Mouse (Mus musculus) MEL (cell line): Measurements from ENCODE around the gene Cnot8. TPM values are rescaled to one million over a fixed set of nuclear protein-coding genes. Genes with fewer than 3 reads are reported as not detected.

ENCODE experiments used
- DNase-seq: peaks from one replicate; pipeline ENCODE4 v3.0.0; 2011; ENCODE audit warnings: low read depth, low spot score
- H3K27ac ChIP-seq: 2 replicates; pipeline ENCODE4 v1.5.1; 2012; ENCODE audit warnings: low read depth, mild to moderate bottlenecking, control low read depth, low read length, moderate library complexity; ENCODE audit not compliant: control insufficient read depth
- H3K27me3 ChIP-seq, 2 experiments: fragments of 150-350 bp in 1 of 2; sonication (generic) in 1 of 2; 2 replicates each; pipeline ENCODE4 v1.6.1; 2012; ENCODE audit warnings: low read length in 2 of 2, mild to moderate bottlenecking in 2 of 2, improper control_type of control experiment in 1 of 2, moderate library complexity in 1 of 2; ENCODE audit not compliant: insufficient read depth in 2 of 2, control insufficient read depth in 1 of 2
- H3K36me3 ChIP-seq, 2 experiments: 2 replicates each; pipeline ENCODE4 v1.6.1; 2012 to 2014; ENCODE audit warnings: low read length in 2 of 2, improper control_type of control experiment in 1 of 2, inconsistent platforms in 1 of 2, mild to moderate bottlenecking in 1 of 2; ENCODE audit not compliant: insufficient read depth in 2 of 2, control insufficient read depth in 1 of 2
- H3K4me1 ChIP-seq, 2 experiments: fragments of 150-350 bp in 1 of 2; sonication (generic) in 1 of 2; 2 replicates each; pipeline ENCODE4 v1.6.1; 2012; ENCODE audit warnings: low read length in 2 of 2, improper control_type of control experiment in 1 of 2, mild to moderate bottlenecking in 1 of 2; ENCODE audit not compliant: insufficient read depth in 2 of 2, control insufficient read depth in 1 of 2
- H3K4me3 ChIP-seq, 2 experiments: fragments of 150-350 bp in 1 of 2; sonication (generic) in 1 of 2; 2 replicates each; pipeline ENCODE4 v1.5.1; 2012; ENCODE audit warnings: low read depth in 2 of 2, low read length in 2 of 2, mild to moderate bottlenecking in 2 of 2, moderate library complexity in 2 of 2, control low read depth in 1 of 2, improper control_type of control experiment in 1 of 2; ENCODE audit not compliant: control insufficient read depth in 1 of 2, insufficient read depth in 1 of 2
- H3K79me2 ChIP-seq: 2 replicates; pipeline ENCODE4 v1.6.1; 2012; ENCODE audit warnings: mild to moderate bottlenecking, low read length, moderate library complexity; ENCODE audit not compliant: control insufficient read depth, poor library complexity, insufficient read depth
- H3K9ac ChIP-seq: 2 replicates; pipeline ENCODE4 v1.6.1; 2012; ENCODE audit warnings: low read depth, mild to moderate bottlenecking, control low read depth, low read length, moderate library complexity; ENCODE audit not compliant: control insufficient read depth, poor library complexity, severe bottlenecking
- H3K9me3 ChIP-seq: fragments of 150-350 bp; sonication (generic); replicated peaks from 2 replicates; pipeline ENCODE4 v1.6.1; 2012; ENCODE audit warnings: mild to moderate bottlenecking, low read length, improper control_type of control experiment, moderate library complexity; ENCODE audit not compliant: insufficient read depth
- BHLHE40 ChIP-seq: IDR thresholded peaks from 2 replicates; pipeline ENCODE4 v1.6.1; 2012; ENCODE audit warnings: low read depth, mild to moderate bottlenecking, inconsistent platforms, low read length, improper control_type of control experiment, borderline replicate concordance
- CHD2 ChIP-seq: IDR thresholded peaks from 2 replicates; pipeline ENCODE4 v1.6.1; 2011; ENCODE audit warnings: low read length, improper control_type of control experiment
- CTCF ChIP-seq, 3 experiments: IDR thresholded peaks in 2 of 3; conservative IDR thresholded peaks in 1 of 3; 2 replicates each; pipeline ENCODE4 v1.5.1; 2011 to 2012; ENCODE audit warnings: low read length in 3 of 3, low read depth in 2 of 3, mild to moderate bottlenecking in 2 of 3, improper control_type of control experiment in 1 of 3, inconsistent platforms in 1 of 3, mixed read lengths in 1 of 3, moderate library complexity in 1 of 3; ENCODE audit not compliant: control insufficient read depth in 1 of 3, insufficient read depth in 1 of 3, poor library complexity in 1 of 3, severe bottlenecking in 1 of 3
- E2F4 ChIP-seq: IDR thresholded peaks from 2 replicates; pipeline ENCODE4 v1.6.1; 2011; ENCODE audit warnings: low read depth, low read length, improper control_type of control experiment, borderline replicate concordance
- EP300 ChIP-seq, 2 experiments: IDR thresholded peaks; 2 replicates each; pipeline ENCODE4 v1.6.1; 2011; ENCODE audit warnings: improper control_type of control experiment in 2 of 2, low read length in 2 of 2, low read depth in 1 of 2, mild to moderate bottlenecking in 1 of 2
- ETS1 ChIP-seq: IDR thresholded peaks from 2 replicates; pipeline ENCODE4 v1.6.1; 2012; ENCODE audit warnings: low read depth, mild to moderate bottlenecking, inconsistent platforms, low read length, improper control_type of control experiment, moderate library complexity
- GATA1 ChIP-seq: IDR thresholded peaks from 2 replicates; pipeline ENCODE4 v1.6.1; 2011; ENCODE audit warnings: low read depth, low read length, improper control_type of control experiment
- JUND ChIP-seq: IDR thresholded peaks from 2 replicates; pipeline ENCODE4 v1.6.1; 2011; ENCODE audit warnings: low read depth, mild to moderate bottlenecking, improper control_type of control experiment, low read length
- KAT2A ChIP-seq: conservative IDR thresholded peaks from 2 replicates; pipeline ENCODE4 v1.6.1; 2012; ENCODE audit warnings: low read depth, low read length, improper control_type of control experiment, inconsistent platforms
- MAX ChIP-seq: IDR thresholded peaks from 2 replicates; pipeline ENCODE4 v1.6.1; 2011; ENCODE audit warnings: low read length, improper control_type of control experiment
- MAZ ChIP-seq: IDR thresholded peaks from 2 replicates; pipeline ENCODE4 v1.6.1; 2012; ENCODE audit warnings: low read depth, mild to moderate bottlenecking, inconsistent platforms, low read length, improper control_type of control experiment
- MYB ChIP-seq: IDR thresholded peaks from 2 replicates; pipeline ENCODE4 v1.6.1; 2011; ENCODE audit warnings: mild to moderate bottlenecking, low read depth, low read length, improper control_type of control experiment
- RAD21 ChIP-seq: IDR thresholded peaks from 2 replicates; pipeline ENCODE4 v1.6.1; 2011; ENCODE audit warnings: mild to moderate bottlenecking, low read depth, low read length, improper control_type of control experiment
- SIN3A ChIP-seq: IDR thresholded peaks from 2 replicates; pipeline ENCODE4 v1.6.1; 2012; ENCODE audit warnings: low read length, improper control_type of control experiment, inconsistent platforms
- SMC3 ChIP-seq: IDR thresholded peaks from 2 replicates; pipeline ENCODE4 v1.6.1; 2011; ENCODE audit warnings: low read depth, low read length, improper control_type of control experiment
- TAL1 ChIP-seq: IDR thresholded peaks from 2 replicates; pipeline ENCODE4 v1.6.1; 2012; ENCODE audit warnings: mild to moderate bottlenecking, inconsistent platforms, low read length, moderate library complexity, mixed read lengths
- TBP ChIP-seq: IDR thresholded peaks from 2 replicates; pipeline ENCODE4 v1.8.0; 2011; ENCODE audit warnings: low read depth, low read length, improper control_type of control experiment
- TCF12 ChIP-seq: IDR thresholded peaks from 2 replicates; pipeline ENCODE4 v1.6.1; 2014; ENCODE audit warnings: low read depth, mild to moderate bottlenecking, inconsistent platforms, low read length, improper control_type of control experiment, moderate library complexity
- UBTF ChIP-seq: IDR thresholded peaks from 2 replicates; pipeline ENCODE4 v1.6.1; 2012; ENCODE audit warnings: low read depth, mild to moderate bottlenecking, inconsistent platforms, low read length, improper control_type of control experiment, moderate library complexity, borderline replicate concordance; ENCODE audit not compliant: insufficient read depth
- USF2 ChIP-seq, 2 experiments: IDR thresholded peaks; 2 replicates each; pipeline ENCODE4 v1.6.1; 2011 to 2012; ENCODE audit warnings: improper control_type of control experiment in 2 of 2, low read length in 2 of 2, borderline replicate concordance in 1 of 2, inconsistent platforms in 1 of 2, low read depth in 1 of 2, mild to moderate bottlenecking in 1 of 2; ENCODE audit not compliant: insufficient read depth in 1 of 2
- ZC3H11A ChIP-seq: IDR thresholded peaks from 2 replicates; pipeline ENCODE4 v1.6.1; 2012; ENCODE audit warnings: low read depth, mild to moderate bottlenecking, inconsistent platforms, low read length, improper control_type of control experiment
- ZKSCAN1 ChIP-seq: IDR thresholded peaks from 2 replicates; pipeline ENCODE4 v1.6.1; 2012; ENCODE audit warnings: low read depth, mild to moderate bottlenecking, inconsistent platforms, low read length, improper control_type of control experiment, moderate library complexity
- ZMIZ1 ChIP-seq: IDR thresholded peaks from 2 replicates; pipeline ENCODE4 v1.6.1; 2012; ENCODE audit warnings: low read depth, mild to moderate bottlenecking, inconsistent platforms, low read length, improper control_type of control experiment, moderate library complexity
- ZNF384 ChIP-seq: IDR thresholded peaks from 2 replicates; pipeline ENCODE4 v1.6.1; 2012; ENCODE audit warnings: low read depth, mild to moderate bottlenecking, inconsistent platforms, low read length, improper control_type of control experiment
- polyA plus RNA-seq, 2 experiments: library from polyadenylated mRNA; stranded (reverse) in 1 of 2; unstranded in 1 of 2; fragments of >175 nt in 1 of 2; fragments of >200 nt in 1 of 2; gene quantifications; 2 replicates each; pipeline versions ENCODE4 v1.2.1 to v1.2.4; 2012; ENCODE audit warnings: low replicate concordance in 2 of 2, low read depth in 1 of 2; ENCODE audit not compliant: insufficient read length in 2 of 2, insufficient read depth in 1 of 2, missing spikeins in 1 of 2
- total RNA-seq: library from RNA; depleted of rRNA; stranded (reverse); fragments of 300-350 nt; gene quantifications from 2 replicates; pipeline ENCODE4 v1.2.3, GENCODE M21; 2012

Gene Cnot8
- total and polyA plus RNA-seq, 3 experiments: 52.9 to 70.3 TPM; not detected in 1

DNA sequence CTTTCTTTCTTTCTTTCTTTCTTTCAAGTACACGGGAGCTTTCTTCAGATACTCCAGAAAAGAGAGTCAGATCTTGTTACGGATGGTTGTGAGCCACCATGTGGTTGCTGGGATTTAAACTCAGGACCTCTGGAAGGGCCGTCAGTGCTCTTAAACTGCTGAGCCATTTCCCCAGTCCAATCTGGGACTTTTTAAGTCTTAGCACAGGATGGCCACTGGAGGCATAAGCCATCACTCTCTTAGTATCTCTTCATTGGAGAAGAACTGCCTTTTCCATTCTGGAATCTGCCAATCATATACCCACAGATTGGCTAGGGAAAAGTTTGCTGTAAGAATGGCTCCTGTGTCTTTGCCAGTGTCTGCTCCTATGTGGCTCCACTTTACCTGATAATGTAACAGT, 3.1 kb downstream of the Cnot8 start:
- TF ChIP-seq USF2 (IDR thresholded peaks at IDR 0.05; ENCODE audit: borderline replicate concordance in 1 of 2, insufficient read depth in 1 of 2, low read depth in 1 of 2, low read length in 2 of 2) (no peak), CTCF (IDR thresholded peaks at IDR 0.05 in 2 of 3, conservative IDR thresholded peaks at IDR 0.05 in 1 of 3; ENCODE audit: control insufficient read depth in 1 of 3, insufficient read depth in 1 of 3, low read depth in 2 of 3, low read length in 3 of 3, poor library complexity in 1 of 3, severe bottlenecking in 1 of 3) (peak in 1 of 3 experiments; percentile 13; a peak in 3 of 6 replicates), EP300 (IDR thresholded peaks at IDR 0.05; ENCODE audit: low read depth in 1 of 2, low read length in 2 of 2) (no peak), SMC3 (no peak), RAD21 (no peak), CHD2 (no peak), TBP (no peak), ZNF384 (no peak)
- Histone ChIP-seq H3K9me3 (no peaks in the 10 kb centered on the region), H3K4me1 (peaks cover 4 to 16% of the 10 kb centered on the region in 2 experiments; a peak in 3 of 4 replicates), H3K36me3 (peaks cover 7 to 14% of the 10 kb centered on the region in 2 experiments; a peak in 3 of 4 replicates), H3K79me2 (peaks cover 55% of the 10 kb centered on the region), H3K9ac (no peak overlapping the region), H3K27ac (no peak overlapping the region), H3K4me3 (no peak overlapping the region), H3K27me3 (no peaks in the 10 kb centered on the region)
- peak; percentile 50 for DNase-seq

GRCm38 (mm10) chr11:58107664-58108337, 3.8 kb downstream of the Cnot8 start:
- Histone ChIP-seq H3K27ac (no peak overlapping the region), H3K27me3 (no peaks in the 10 kb centered on the region), H3K36me3 (peaks cover 7 to 10% of the 10 kb centered on the region in 2 experiments; a peak in 3 of 4 replicates), H3K4me1 (peaks cover 0 to 12% of the 10 kb centered on the region in 2 experiments; a peak in 2 of 4 replicates), H3K9me3 (no peaks in the 10 kb centered on the region), H3K79me2 (peaks cover 52% of the 10 kb centered on the region), H3K9ac (no peak overlapping the region), H3K4me3 (no peak overlapping the region)
- TF ChIP-seq EP300 (IDR thresholded peaks at IDR 0.05; ENCODE audit: low read depth in 1 of 2, low read length in 2 of 2): no peak
- TF ChIP-seq TCF12: no peak
- TF ChIP-seq ZKSCAN1: no peak
- TF ChIP-seq E2F4: no peak
- no peak for DNase-seq

GRCm38 (mm10) chr11:58116560-58116959, 12.6 kb downstream of the Cnot8 start:
- Histone ChIP-seq H3K79me2 (no peaks in the 10 kb centered on the region), H3K4me1 (peaks cover 14 to 20% of the 10 kb centered on the region in 2 experiments), H3K9me3 (no peaks in the 10 kb centered on the region), H3K9ac (no peak overlapping the region), H3K27me3 (no peaks in the 10 kb centered on the region), H3K36me3 (peaks cover 24 to 34% of the 10 kb centered on the region in 2 experiments), H3K4me3 (no peak overlapping the region), H3K27ac (no peak overlapping the region)
- DNase-seq: no peak
- TF ChIP-seq TAL1 (no peak), GATA1 (no peak), ETS1 (no peak), MAX (no peak), TBP (no peak), BHLHE40 (no peak), JUND (no peak), UBTF (no peak), ZC3H11A (no peak), RAD21 (no peak), MYB (no peak), SIN3A (no peak), ZMIZ1 (no peak), TCF12 (no peak), MAZ (no peak), KAT2A (no peak)
